Mouse (Mus musculus) neural tube, embryonic 13.5 days (tissue): ENCODE data around the gene Anks1. TPM values are rescaled to one million over a fixed set of nuclear protein-coding genes. Genes with fewer than 3 reads are reported as not detected.
A peak's percentile ranks its signal among the peaks of the same experiment; 100 is the strongest.

Source experiments
- ATAC-seq: fragments of 200-750 bp; cut with Nextera tagmentation; 2 replicates; pipeline ENCODE4 v1.8.0; 2017; ENCODE audit warnings: low read depth, mild to moderate bottlenecking, moderate TSS enrichment, moderate library complexity
- H3K27ac ChIP-seq: fragments of 300-500 bp; sonication (generic); replicated peaks from 2 replicates; pipeline ENCODE4 v1.5.1; 2015; ENCODE audit warnings: moderate library complexity, mild to moderate bottlenecking, inconsistent platforms
- H3K27me3 ChIP-seq: fragments of 300-500 bp; sonication (generic); 2 replicates; pipeline ENCODE4 v1.6.1; 2015; ENCODE audit warnings: mild to moderate bottlenecking, inconsistent platforms
- H3K36me3 ChIP-seq: fragments of 300-500 bp; sonication (generic); 2 replicates; pipeline ENCODE4 v1.6.1; 2015; ENCODE audit warnings: mild to moderate bottlenecking, inconsistent platforms
- H3K4me1 ChIP-seq: fragments of 300-500 bp; sonication (generic); replicated peaks from 2 replicates; pipeline ENCODE4 v1.6.1; 2015; ENCODE audit warnings: inconsistent platforms
- H3K4me2 ChIP-seq: fragments of 300-500 bp; sonication (generic); 2 replicates; pipeline ENCODE4 v1.6.1; 2015; ENCODE audit warnings: inconsistent platforms, mild to moderate bottlenecking, moderate library complexity
- H3K4me3 ChIP-seq: fragments of 300-500 bp; sonication (generic); 2 replicates; pipeline ENCODE4 v1.5.1; 2015; ENCODE audit warnings: mild to moderate bottlenecking, inconsistent platforms
- H3K9ac ChIP-seq: fragments of 300-500 bp; sonication (generic); 2 replicates; pipeline ENCODE4 v1.6.1; 2015; ENCODE audit warnings: moderate library complexity, mild to moderate bottlenecking, inconsistent platforms
- H3K9me3 ChIP-seq: fragments of 300-500 bp; sonication (generic); 2 replicates; pipeline ENCODE4 v1.6.1; 2016; ENCODE audit warnings: inconsistent platforms
- WGBS: fragments of 180-500 bp; shearing (Covaris S2); methylation state at CpG from one replicate; pipeline ENCODE4 v1.1.7; 2015; 5-methylcytosine and 5-hydroxymethylcytosine counted together
- polyA plus RNA-seq: library from polyadenylated mRNA; unstranded; fragments of >200 nt; fragmentation: Nextera tagmentation; extraction: Ambion mirVana; gene quantifications from 2 replicates; pipeline ENCODE4 v1.2.1, GENCODE M21; 2015

Gene Anks1
- polyA plus RNA-seq, 1 experiment from 2014 or later: 61.9 TPM

GRCm38 (mm10) chr17:28096418-28096817 lies 187.3 kb downstream of the Anks1 start:
- Histone ChIP-seq H3K9me3 (0 out of 2 replicates have a peak, but pooled peaks cover 3% of the 10 kb centered on the region), H3K36me3 (no peaks in the 10 kb centered on the region), H3K4me2 (no peak overlapping the region), H3K4me3 (no peak overlapping the region), H3K9ac (no peak overlapping the region), H3K27ac (no peak overlapping the region), H3K4me1 (peaks cover 14% of the 10 kb centered on the region), H3K27me3 (no peaks in the 10 kb centered on the region)
- ATAC-seq: no peak
- WGBS: 83% methylated on average over 10 of the region's 10 CpGs

GRCm38 (mm10) chr17:28097308-28097707 lies 188.2 kb downstream of the Anks1 start:
- H3K4me1 ChIP-seq: peaks cover 23% of the 10 kb centered on the region
- 89% methylated on average over 13 of the region's 13 CpGs for WGBS
- H3K4me3 ChIP-seq: no peak overlapping the region
- no peaks in the 10 kb centered on the region for H3K27me3 ChIP-seq
- H3K36me3 ChIP-seq: no peaks in the 10 kb centered on the region
- no peak overlapping the region for H3K4me2 ChIP-seq
- H3K9ac ChIP-seq: no peak overlapping the region
- H3K9me3 ChIP-seq: 0 out of 2 replicates have a peak, but pooled peaks cover 2% of the 10 kb centered on the region
- no peak for ATAC-seq
- H3K27ac ChIP-seq: no peak overlapping the region

GRCm38 (mm10) chr17:28099086-28099485 lies 190.0 kb downstream of the Anks1 start:
- ATAC-seq: no peak
- no peak overlapping the region for H3K27ac ChIP-seq

GRCm38 (mm10) chr17:28100669-28101068 lies 191.6 kb downstream of the Anks1 start:
- Histone ChIP-seq H3K4me3 (no peak overlapping the region), H3K9me3 (no peaks in the 10 kb centered on the region), H3K27ac (peak overlapping the region; percentile 84), H3K36me3 (no peaks in the 10 kb centered on the region), H3K4me2 (no peak overlapping the region), H3K4me1 (peaks cover 24% of the 10 kb centered on the region), H3K27me3 (no peaks in the 10 kb centered on the region), H3K9ac (no peak overlapping the region)
- 88% methylated on average over 1 of the region's 1 CpGs for WGBS
- ATAC-seq: no peak

More at GRCm38 (mm10) chr17:28099086-28099485, 190.0 kb downstream of the Anks1 start:
- no peaks in the 10 kb centered on the region for H3K9me3 ChIP-seq
- H3K27me3 ChIP-seq: no peaks in the 10 kb centered on the region
- WGBS: 13% methylated on average over 3 of the region's 3 CpGs
- no peak overlapping the region for H3K4me3 ChIP-seq
- no peak overlapping the region for H3K4me2 ChIP-seq
- H3K4me1 ChIP-seq: peaks cover 24% of the 10 kb centered on the region
- H3K9ac ChIP-seq: 0 out of 2 replicates have a peak overlapping the region, but pooled peaks have one; percentile 17
- no peaks in the 10 kb centered on the region for H3K36me3 ChIP-seq

GRCm38 (mm10) chr17:28101284-28101887 lies 192.3 kb downstream of the Anks1 start:
- Histone ChIP-seq H3K4me3 (no peak overlapping the region), H3K9ac (no peak overlapping the region), H3K27ac (peak overlapping the region; percentile 84), H3K4me1 (peaks cover 24% of the 10 kb centered on the region), H3K27me3 (no peaks in the 10 kb centered on the region), H3K4me2 (no peak overlapping the region), H3K36me3 (no peaks in the 10 kb centered on the region), H3K9me3 (no peaks in the 10 kb centered on the region)
- peak; percentile 89 for ATAC-seq
- 19% methylated on average over 12 of the region's 12 CpGs for WGBS

GRCm38 (mm10) chr17:28101902-28102319 lies 192.8 kb downstream of the Anks1 start:
- Histone ChIP-seq H3K9me3 (no peaks in the 10 kb centered on the region), H3K4me2 (0 out of 2 replicates have a peak overlapping the region, but pooled peaks have one; percentile 9), H3K27me3 (no peaks in the 10 kb centered on the region), H3K9ac (peak overlapping the region; percentile 35; the same call in 1 of the 2 replicates), H3K4me1 (peaks cover 26% of the 10 kb centered on the region), H3K4me3 (no peak overlapping the region), H3K27ac (peak overlapping the region; percentile 84), H3K36me3 (no peaks in the 10 kb centered on the region)
- ATAC-seq: peak; percentile 25; the same call in 1 of the 2 replicates
- 22% methylated on average over 10 of the region's 10 CpGs for WGBS

- peaks cover 25% of the 10 kb centered on the region for H3K4me1 ChIP-seq
- no peak overlapping the region for H3K9ac ChIP-seq
- H3K27ac ChIP-seq: no peak overlapping the region
- ATAC-seq: no peak
- no peaks in the 10 kb centered on the region for H3K9me3 ChIP-seq
- H3K27me3 ChIP-seq: no peaks in the 10 kb centered on the region
- WGBS: 82% methylated on average over 6 of the region's 6 CpGs
- no peak overlapping the region for H3K4me3 ChIP-seq
- no peaks in the 10 kb centered on the region for H3K36me3 ChIP-seq
- H3K4me2 ChIP-seq: no peak overlapping the region
Observed at GRCm38 (mm10) chr17:28104416-28104815, 195.3 kb downstream of the Anks1 start.

GRCm38 (mm10) chr17:28106352-28106751 lies 197.2 kb downstream of the Anks1 start:
- ATAC-seq: no peak

GRCm38 (mm10) chr17:28107275-28107674 lies 198.2 kb downstream of the Anks1 start:
- no peak for ATAC-seq
- Histone ChIP-seq H3K4me3 (no peak overlapping the region), H3K4me1 (peaks cover 10% of the 10 kb centered on the region), H3K9ac (peak overlapping the region; percentile 42; the same call in 1 of the 2 replicates), H3K4me2 (no peak overlapping the region), H3K27me3 (no peaks in the 10 kb centered on the region), H3K36me3 (no peaks in the 10 kb centered on the region), H3K27ac (no peak overlapping the region), H3K9me3 (no peaks in the 10 kb centered on the region)
- WGBS: 5% methylated on average over 14 of the region's 14 CpGs

More at GRCm38 (mm10) chr17:28106352-28106751, 197.2 kb downstream of the Anks1 start:
- no peak overlapping the region for H3K4me3 ChIP-seq
- no peaks in the 10 kb centered on the region for H3K9me3 ChIP-seq
- WGBS: 78% methylated on average over 6 of the region's 6 CpGs
- H3K9ac ChIP-seq: no peak overlapping the region
- H3K27me3 ChIP-seq: no peaks in the 10 kb centered on the region
- H3K36me3 ChIP-seq: no peaks in the 10 kb centered on the region
- H3K4me2 ChIP-seq: no peak overlapping the region
- no peak overlapping the region for H3K27ac ChIP-seq
- peaks cover 20% of the 10 kb centered on the region for H3K4me1 ChIP-seq

- Histone ChIP-seq H3K4me2 (no peak overlapping the region), H3K9ac (no peak overlapping the region), H3K27me3 (no peaks in the 10 kb centered on the region), H3K4me1 (peaks cover 8% of the 10 kb centered on the region), H3K27ac (no peak overlapping the region), H3K9me3 (no peaks in the 10 kb centered on the region), H3K36me3 (no peaks in the 10 kb centered on the region), H3K4me3 (no peak overlapping the region)
- WGBS: 92% methylated on average over 8 of the region's 8 CpGs
- no peak for ATAC-seq
Observed at GRCm38 (mm10) chr17:28112266-28112665, 203.2 kb downstream of the Anks1 start.
